Mouse (Mus musculus) gastrocnemius, postnatal 25 days (tissue): ENCODE results near the gene Hhatl. TPM values are rescaled to one million over a fixed set of nuclear protein-coding genes. Genes with fewer than 3 reads are reported as not detected.

Experiments
- DNase-seq: peaks from one replicate; pipeline ENCODE4 v3.0.0; 2022
- total RNA-seq, 2 experiments: library from RNA; stranded (reverse); gene quantifications; 1 replicate in 1 of 2; 2 replicates in 1 of 2; pipeline ENCODE4 v1.2.3; 2021

Gene Hhatl
- total RNA-seq, 2 experiments from 2014 or later: 193 to 201 TPM

GRCm38 (mm10) chr9:121807546-121807945 lies 15.2 kb upstream of the Hhatl start:
- no peak for DNase-seq

DNA sequence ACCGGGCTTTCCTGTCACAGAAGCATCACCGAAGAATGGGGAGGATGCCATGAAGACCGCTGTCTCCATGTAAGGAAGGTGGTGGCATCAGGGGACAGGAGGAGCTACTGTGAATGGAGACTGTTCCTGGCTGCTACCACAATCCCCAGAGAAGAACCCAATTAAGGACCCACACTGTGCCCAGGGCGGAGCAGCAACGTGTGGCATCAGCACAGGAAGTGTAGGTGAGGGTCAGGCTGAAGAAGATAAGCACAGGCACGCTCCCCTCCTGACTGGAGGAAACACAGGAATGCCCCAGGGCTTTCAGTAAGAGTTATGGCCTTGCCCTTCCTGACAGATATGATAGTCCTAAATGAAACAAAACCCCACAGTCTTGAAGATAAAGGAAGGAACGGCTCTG lies 10.4 kb upstream of the Hhatl start:
- DNase-seq: no peak

DNA sequence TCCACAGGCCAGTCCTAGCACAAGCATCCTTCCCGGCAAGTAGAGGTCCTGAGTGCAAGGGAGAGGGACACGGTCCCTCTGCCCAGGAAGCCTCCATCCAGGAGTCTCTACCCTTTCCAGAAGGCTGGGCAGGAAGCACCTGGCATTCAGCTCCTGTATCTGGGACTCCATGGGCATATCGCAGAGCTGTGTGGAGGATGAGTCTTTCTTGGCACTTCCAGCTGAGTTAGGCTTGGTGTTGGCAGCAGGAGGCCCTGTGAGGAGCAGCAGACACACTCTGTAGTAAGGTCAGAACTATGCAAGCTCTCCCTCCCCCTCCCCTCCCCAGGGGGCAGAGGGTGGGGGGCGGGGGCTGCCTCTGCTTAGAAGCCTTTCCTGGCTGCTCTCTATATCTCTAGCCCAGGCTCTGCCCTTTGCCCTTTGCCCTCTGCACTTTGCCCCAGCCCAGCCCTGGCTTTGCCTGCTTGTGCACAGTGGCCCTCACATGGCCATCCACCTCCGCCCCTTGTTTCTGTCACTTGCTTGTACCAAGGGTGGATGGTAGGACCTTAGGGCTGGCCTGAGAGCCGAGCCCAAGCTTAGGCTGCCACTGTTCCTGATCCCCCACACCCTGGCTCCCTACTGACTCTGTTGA lies 6.7 kb upstream of the Hhatl start:
- DNase-seq: no peak

DNA sequence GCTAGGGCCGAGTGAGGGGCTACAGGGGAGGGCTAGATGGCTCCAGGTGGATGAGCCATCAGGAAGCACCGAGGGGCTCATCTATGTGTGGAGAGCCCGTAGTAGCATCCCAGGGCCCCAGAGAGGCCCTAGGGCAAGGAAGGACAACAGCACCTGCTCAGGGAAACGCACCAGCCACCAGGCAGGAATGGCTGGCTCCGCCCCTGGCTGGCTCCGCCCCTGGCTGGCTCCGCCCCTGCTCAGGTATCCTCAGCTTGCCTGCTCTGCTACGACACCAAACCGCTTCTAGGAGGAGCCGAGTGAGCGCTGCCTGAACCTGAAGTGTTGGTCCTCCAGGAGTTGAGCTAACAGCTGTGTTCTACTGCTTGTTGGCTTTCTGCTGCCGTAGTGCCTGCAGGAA lies 5.4 kb upstream of the Hhatl start:
- DNase-seq: no peak

- no peak for DNase-seq
Measured at GRCm38 (mm10) chr9:121794972-121795539, 2.7 kb upstream of the Hhatl start.

DNA sequence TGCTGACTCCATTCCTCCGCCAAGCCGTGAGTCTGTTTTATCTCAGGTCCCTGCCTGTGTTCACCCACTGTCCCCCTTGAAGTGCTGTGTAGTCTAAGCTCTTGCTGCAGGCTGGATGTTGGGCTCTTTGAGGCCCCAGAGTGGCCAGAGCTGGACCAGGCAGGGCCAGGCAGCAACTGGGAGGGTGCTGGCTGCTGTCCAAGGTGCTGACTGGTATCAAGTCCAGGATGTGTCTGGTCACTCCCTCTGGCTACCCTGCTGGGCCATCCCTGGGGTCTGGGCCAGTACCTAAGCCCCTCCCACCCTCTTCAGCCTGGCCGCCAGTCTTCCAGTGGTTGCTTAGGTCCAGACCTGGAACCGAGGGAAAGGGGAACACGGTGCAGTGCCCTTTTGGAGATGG lies 1.1 kb downstream of the Hhatl start:
- DNase-seq: peak; percentile 89

DNA sequence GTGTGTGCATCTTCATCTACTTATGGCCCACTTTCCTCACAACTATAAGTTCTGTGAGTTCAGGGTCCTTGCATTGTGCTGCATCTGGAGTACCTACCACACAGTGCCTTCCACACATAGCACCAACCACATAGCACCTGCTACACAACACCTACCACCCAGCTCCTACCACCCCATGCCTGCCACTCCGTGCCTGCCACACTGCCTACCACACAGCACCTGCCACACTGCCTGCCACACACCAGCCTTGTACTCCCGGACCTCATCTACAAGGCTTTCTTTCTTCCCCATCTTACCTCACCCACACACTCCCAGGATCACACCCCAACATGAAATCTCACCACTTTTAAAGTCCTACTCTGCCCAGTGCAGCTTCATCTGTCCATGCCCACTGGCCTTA lies 5.9 kb downstream of the Hhatl start:
- no peak for DNase-seq

DNA sequence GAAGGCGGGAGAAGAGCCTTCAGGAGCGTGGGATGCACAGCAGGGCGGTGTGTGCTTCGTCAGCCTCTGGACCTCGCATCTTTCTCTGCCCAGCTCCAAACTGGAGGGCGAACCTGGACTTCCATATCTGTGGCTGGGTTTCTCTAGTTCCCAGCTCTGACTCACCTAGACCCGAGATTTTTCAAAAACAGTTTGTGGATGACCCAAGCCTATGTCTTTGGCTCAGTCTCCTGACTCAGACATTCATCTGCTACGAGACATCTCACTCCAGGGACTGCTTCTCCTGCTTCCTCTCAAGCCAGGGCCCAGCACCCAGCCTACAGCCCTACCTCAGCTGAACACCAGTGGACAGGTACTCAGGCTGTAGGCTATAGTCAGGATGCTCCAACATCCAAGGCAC lies 7.0 kb downstream of the Hhatl start:
- DNase-seq: no peak

DNA sequence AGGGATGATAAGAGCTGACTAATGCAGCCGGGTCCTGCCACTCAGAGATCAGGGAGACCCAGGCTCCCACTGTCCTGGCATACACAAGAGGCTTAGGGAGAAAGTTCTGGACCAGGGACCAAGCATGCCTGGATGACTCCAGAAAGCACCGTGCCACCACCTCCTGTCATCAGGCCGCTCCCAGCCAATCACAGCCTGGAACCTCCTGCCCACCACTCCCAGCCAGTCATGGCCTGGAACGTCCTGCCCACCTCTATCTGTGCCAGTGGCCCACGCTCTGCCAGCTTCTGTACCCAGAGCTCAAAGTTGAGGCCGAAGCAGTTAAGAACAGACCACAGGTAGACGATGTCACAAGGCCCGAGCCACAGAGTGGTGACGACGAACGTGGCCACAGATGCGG lies 7.5 kb downstream of the Hhatl start:
- DNase-seq: no peak

- peak; percentile 49 for DNase-seq
Measured at GRCm38 (mm10) chr9:121778066-121778624, 14.2 kb downstream of the Hhatl start.

DNA sequence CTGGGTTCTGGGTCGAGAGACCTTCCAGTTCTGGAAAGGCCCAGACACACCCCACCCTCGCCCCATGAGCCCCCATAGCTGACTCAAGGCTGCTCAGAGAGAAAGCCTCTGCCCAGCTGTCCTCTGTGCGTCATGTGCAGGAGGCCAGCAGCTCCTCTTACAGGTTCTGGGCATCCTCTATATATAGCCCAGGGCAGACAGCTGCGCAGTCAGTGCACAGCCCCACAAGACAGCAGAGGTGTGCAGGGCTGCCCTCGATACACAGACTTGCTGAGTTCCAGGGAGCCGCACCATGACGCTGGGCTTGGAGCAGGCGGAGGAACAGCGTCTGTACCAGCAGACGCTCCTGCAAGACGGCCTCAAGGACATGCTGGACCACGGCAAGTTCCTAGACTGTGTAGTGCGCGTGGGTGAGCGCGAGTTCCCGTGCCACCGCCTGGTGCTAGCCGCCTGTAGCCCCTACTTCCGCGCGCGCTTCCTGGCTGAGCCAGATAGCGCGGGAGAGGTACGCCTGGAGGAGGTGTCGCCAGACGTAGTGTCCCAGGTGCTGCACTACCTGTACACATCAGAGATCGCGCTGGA lies 14.7 kb downstream of the Hhatl start, which contains the start of gene Klhl40:
TSS of gene Klhl40 (plus strand) at position 124 of the 582 bp plus-strand sequence.
- DNase-seq: peak; percentile 80

DNA sequence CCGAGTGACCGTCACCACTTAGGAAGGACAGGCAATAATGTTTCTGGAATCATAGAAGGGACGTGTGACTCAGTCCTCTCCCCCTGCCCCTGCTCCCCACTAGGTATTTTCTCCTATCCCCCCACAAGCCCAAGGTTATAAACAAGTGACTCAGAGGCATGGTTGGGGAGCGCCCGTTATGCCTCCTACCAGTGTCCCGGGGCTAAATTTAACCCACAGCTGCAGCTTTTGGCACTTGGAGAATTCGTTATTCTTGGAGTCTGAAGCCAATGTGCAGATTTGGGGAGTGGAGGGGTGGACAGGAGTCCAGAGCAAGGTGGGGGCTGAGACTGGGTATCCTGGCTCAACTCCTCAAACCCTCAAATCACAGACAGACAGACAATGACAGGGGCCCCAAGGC lies 15.8 kb downstream of the Hhatl start:
- no peak for DNase-seq

GRCm38 (mm10) chr9:121775951-121776350 lies 16.4 kb downstream of the Hhatl start:
- DNase-seq: no peak

- no peak for DNase-seq
Measured at GRCm38 (mm10) chr9:121772412-121772811, 19.9 kb downstream of the Hhatl start.

- DNase-seq: no peak
Measured at GRCm38 (mm10) chr9:121765166-121765855, 27.0 kb downstream of the Hhatl start.

GRCm38 (mm10) chr9:121763716-121764115 lies 28.6 kb downstream of the Hhatl start:
- peak; percentile 59 for DNase-seq

DNA sequence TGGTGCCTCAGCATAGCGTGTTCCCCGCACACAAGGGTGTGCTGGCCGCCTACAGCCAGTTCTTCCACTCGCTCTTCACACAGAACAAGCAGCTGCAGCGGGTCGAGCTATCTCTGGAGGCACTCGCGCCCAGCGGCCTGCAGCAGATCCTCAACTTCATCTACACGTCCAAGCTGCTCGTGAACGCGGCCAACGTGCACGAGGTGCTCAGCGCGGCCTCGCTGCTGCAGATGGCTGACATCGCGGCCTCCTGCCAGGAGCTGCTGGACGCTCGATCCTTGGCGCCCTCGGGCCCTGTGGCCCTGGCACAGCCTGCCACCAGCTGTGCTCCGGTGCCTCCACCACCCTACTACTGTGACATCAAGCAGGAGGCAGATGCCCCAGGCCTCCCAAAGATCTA lies 29.5 kb downstream of the Hhatl start:
- peak; percentile 63 for DNase-seq

GRCm38 (mm10) chr9:121762248-121762647 lies 30.1 kb downstream of the Hhatl start:
- peak; percentile 63 for DNase-seq

- no peak for DNase-seq
Measured at GRCm38 (mm10) chr9:121761787-121762186, 30.5 kb downstream of the Hhatl start.

DNA sequence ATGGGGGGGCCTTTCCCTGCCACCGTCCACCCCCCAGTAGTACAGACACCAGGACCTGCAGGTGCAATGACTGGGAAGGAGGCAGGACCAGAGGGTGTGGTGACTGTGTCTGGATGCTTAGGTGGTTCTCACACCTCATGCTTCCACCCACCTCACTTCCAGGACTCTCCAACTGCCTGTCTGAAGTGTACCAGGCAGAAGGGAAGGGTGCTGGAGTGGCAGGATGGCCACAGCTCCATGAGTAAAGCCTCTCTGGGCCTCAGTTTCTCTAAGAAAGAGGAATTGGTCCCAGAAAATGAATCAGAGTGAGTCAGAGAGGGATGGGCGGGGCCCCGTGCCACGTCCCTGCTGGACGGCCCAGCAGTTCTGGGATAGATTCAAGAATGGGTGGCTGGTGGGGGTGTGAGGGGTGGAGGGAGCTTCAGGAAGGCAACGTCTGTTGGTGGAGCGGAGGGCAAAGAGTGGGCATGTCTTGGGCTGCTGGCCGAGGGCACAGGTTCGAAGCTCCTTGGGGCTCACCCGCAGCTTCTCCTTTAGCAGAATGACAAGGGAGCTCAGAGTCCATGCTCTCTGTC lies 31.1 kb downstream of the Hhatl start:
- DNase-seq: no peak

- DNase-seq: peak; percentile 81
Measured at GRCm38 (mm10) chr9:121760271-121761090, 31.8 kb downstream of the Hhatl start.
